Mouse (Mus musculus) CH12.LX (cell line): ENCODE data around the gene 8030411F24Rik.

Source experiments
- JUN ChIP-seq: IDR thresholded peaks from 2 replicates; pipeline ENCODE4 v1.6.1; 2011; ENCODE audit warnings: low read depth, mild to moderate bottlenecking, low read length, improper control_type of control experiment, moderate library complexity; ENCODE audit not compliant: insufficient read depth
- NRF1 ChIP-seq: IDR thresholded peaks from 2 replicates; pipeline ENCODE4 v1.6.1; 2014; ENCODE audit warnings: low read depth, mild to moderate bottlenecking, inconsistent platforms, low read length, improper control_type of control experiment, moderate library complexity
- POLR2A ChIP-seq: IDR thresholded peaks from 2 replicates; pipeline ENCODE4 v1.6.1; 2011; ENCODE audit warnings: low read depth, mild to moderate bottlenecking, improper control_type of control experiment, low read length
- RCOR1 ChIP-seq: conservative IDR thresholded peaks from 2 replicates; pipeline ENCODE4 v1.6.1; 2012; ENCODE audit warnings: low read depth, mild to moderate bottlenecking, inconsistent platforms, low read length, improper control_type of control experiment

- TF ChIP-seq RCOR1 (no peak), POLR2A (no peak), NRF1 (no peak), JUN (no peak)
Measured at GRCm38 (mm10) chr2:148798485-148798884, 16.7 kb downstream of the 8030411F24Rik start, which contains the start of gene Cst8.
